Mouse (Mus musculus): ENCODE results near the gene Zpr1. TPM values are rescaled to one million over a fixed set of nuclear protein-coding genes. Genes with fewer than 3 reads are reported as not detected.
"Not testable (repeated sequence)": the region's sequence is repeated elsewhere in the genome, so short reads cannot be mapped to it uniquely, and the experiment has no call there.

The Zpr1 gene
- polyA plus RNA-seq, 1 experiment from 2014 or later: 92.6 TPM

- no peak overlapping the region for H3K4me2 ChIP-seq
- no peak overlapping the region for H3K27ac ChIP-seq (ENCODE audit: low read depth, low read length)
- DNase-seq (ENCODE audit: low spot score) (no peak), ATAC-seq (replicated peaks; ENCODE audit: low FRiP score) (no peak)
- H3K36me3 ChIP-seq (ENCODE audit: control insufficient read depth, insufficient read depth, low read length): no peaks in the 10 kb centered on the region
- no peaks in the 10 kb centered on the region for H3K9me3 ChIP-seq (ENCODE audit: control insufficient read depth, low read length)
- no peak overlapping the region for H3K4me3 ChIP-seq (ENCODE audit: low read depth, low read length)
- no peaks in the 10 kb centered on the region for H3K4me1 ChIP-seq (replicated peaks; ENCODE audit: control insufficient read depth, insufficient read depth, low read length)
- 65% methylated on average over 11 of the region's 11 CpGs for WGBS
- H3K9ac ChIP-seq (ENCODE audit: low read depth, low read length): no peak overlapping the region
- 0 out of 2 replicates have a peak, but pooled peaks cover 2% of the 10 kb centered on the region for H3K27me3 ChIP-seq (replicated peaks; ENCODE audit: control insufficient read depth, insufficient read depth, low read length)
Measured at GRCm38 (mm10) chr9:46315807-46316365, 43.0 kb downstream of the Zpr1 start.

GRCm38 (mm10) chr9:46316388-46316787 is 43.5 kb downstream of the Zpr1 start:
- Histone ChIP-seq H3K9me3 (ENCODE audit: control insufficient read depth, low read length) (no peaks in the 10 kb centered on the region), H3K4me2 (no peak overlapping the region), H3K27ac (ENCODE audit: low read depth, low read length) (no peak overlapping the region), H3K9ac (ENCODE audit: low read depth, low read length) (no peak overlapping the region), H3K4me1 (replicated peaks; ENCODE audit: control insufficient read depth, insufficient read depth, low read length) (no peaks in the 10 kb centered on the region), H3K4me3 (ENCODE audit: low read depth, low read length) (no peak overlapping the region), H3K27me3 (replicated peaks; ENCODE audit: control insufficient read depth, insufficient read depth, low read length) (0 out of 2 replicates have a peak, but pooled peaks cover 2% of the 10 kb centered on the region), H3K36me3 (ENCODE audit: control insufficient read depth, insufficient read depth, low read length) (no peaks in the 10 kb centered on the region)
- DNase-seq (ENCODE audit: low spot score) (no peak), ATAC-seq (replicated peaks; ENCODE audit: low FRiP score) (no peak)
- WGBS: 49% methylated on average over 5 of the region's 5 CpGs

GRCm38 (mm10) chr9:46316909-46317308 is 44.0 kb downstream of the Zpr1 start:
- H3K9me3 ChIP-seq (ENCODE audit: control insufficient read depth, low read length): no peaks in the 10 kb centered on the region
- H3K4me1 ChIP-seq (replicated peaks; ENCODE audit: control insufficient read depth, insufficient read depth, low read length): no peaks in the 10 kb centered on the region
- no peak for ATAC-seq (replicated peaks; ENCODE audit: low FRiP score)
- no peak overlapping the region for H3K9ac ChIP-seq (ENCODE audit: low read depth, low read length)
- no peak overlapping the region for H3K27ac ChIP-seq (ENCODE audit: low read depth, low read length)
- no peak for DNase-seq (ENCODE audit: low spot score)
- 0 out of 2 replicates have a peak, but pooled peaks cover 2% of the 10 kb centered on the region for H3K27me3 ChIP-seq (replicated peaks; ENCODE audit: control insufficient read depth, insufficient read depth, low read length)
- H3K36me3 ChIP-seq (ENCODE audit: control insufficient read depth, insufficient read depth, low read length): no peaks in the 10 kb centered on the region
- WGBS: 58% methylated on average over 8 of the region's 8 CpGs
- no peak overlapping the region for H3K4me2 ChIP-seq
- H3K4me3 ChIP-seq (ENCODE audit: low read depth, low read length): no peak overlapping the region

- Histone ChIP-seq H3K4me2 (no peak overlapping the region), H3K27ac (ENCODE audit: low read depth, low read length) (no peak overlapping the region), H3K9ac (ENCODE audit: low read depth, low read length) (no peak overlapping the region), H3K36me3 (ENCODE audit: control insufficient read depth, insufficient read depth, low read length) (no peaks in the 10 kb centered on the region), H3K9me3 (ENCODE audit: control insufficient read depth, low read length) (no peaks in the 10 kb centered on the region), H3K4me1 (replicated peaks; ENCODE audit: control insufficient read depth, insufficient read depth, low read length) (no peaks in the 10 kb centered on the region), H3K4me3 (ENCODE audit: low read depth, low read length) (no peak overlapping the region), H3K27me3 (replicated peaks; ENCODE audit: control insufficient read depth, insufficient read depth, low read length) (0 out of 2 replicates have a peak, but pooled peaks cover 2% of the 10 kb centered on the region)
- DNase-seq (ENCODE audit: low spot score) (no peak), ATAC-seq (replicated peaks; ENCODE audit: low FRiP score) (no peak)
- WGBS: 83% methylated on average over 3 of the region's 3 CpGs
Measured at GRCm38 (mm10) chr9:46317957-46318356, 45.1 kb downstream of the Zpr1 start.

GRCm38 (mm10) chr9:46319886-46320285 is 47.0 kb downstream of the Zpr1 start, which contains the start of gene 4931429L15Rik:
4931429L15Rik (minus strand) TSS chr9:46319986.
- not testable (repeated sequence) for H3K4me2 ChIP-seq; H3K9ac ChIP-seq (ENCODE audit: low read depth, low read length); ATAC-seq (replicated peaks; ENCODE audit: low FRiP score); DNase-seq (ENCODE audit: low spot score); H3K27ac ChIP-seq (ENCODE audit: low read depth, low read length); H3K4me3 ChIP-seq (ENCODE audit: low read depth, low read length); H3K9me3 ChIP-seq (ENCODE audit: control insufficient read depth, low read length); H3K36me3 ChIP-seq (ENCODE audit: control insufficient read depth, insufficient read depth, low read length); H3K27me3 ChIP-seq (replicated peaks; ENCODE audit: control insufficient read depth, insufficient read depth, low read length); H3K4me1 ChIP-seq (replicated peaks; ENCODE audit: control insufficient read depth, insufficient read depth, low read length)
- 85% methylated on average over 6 of the region's 6 CpGs for WGBS

- WGBS: 79% methylated on average over 2 of the region's 2 CpGs
- DNase-seq (ENCODE audit: low spot score) (no peak), ATAC-seq (replicated peaks; ENCODE audit: low FRiP score) (no peak)
- Histone ChIP-seq H3K9ac (ENCODE audit: low read depth, low read length) (no peak overlapping the region), H3K27ac (ENCODE audit: low read depth, low read length) (no peak overlapping the region), H3K4me3 (ENCODE audit: low read depth, low read length) (no peak overlapping the region), H3K27me3 (replicated peaks; ENCODE audit: control insufficient read depth, insufficient read depth, low read length) (peaks cover 2% of the 10 kb centered on the region; the same call in 1 of the 2 replicates), H3K4me1 (replicated peaks; ENCODE audit: control insufficient read depth, insufficient read depth, low read length) (no peaks in the 10 kb centered on the region), H3K4me2 (no peak overlapping the region), H3K36me3 (ENCODE audit: control insufficient read depth, insufficient read depth, low read length) (no peaks in the 10 kb centered on the region), H3K9me3 (ENCODE audit: control insufficient read depth, low read length) (no peaks in the 10 kb centered on the region)
Measured at GRCm38 (mm10) chr9:46320461-46320860, 47.6 kb downstream of the Zpr1 start.

- Histone ChIP-seq H3K27me3 (replicated peaks; ENCODE audit: control insufficient read depth, insufficient read depth, low read length) (peaks cover 5% of the 10 kb centered on the region), H3K27ac (ENCODE audit: low read depth, low read length) (no peak overlapping the region), H3K9me3 (ENCODE audit: control insufficient read depth, low read length) (no peaks in the 10 kb centered on the region), H3K4me1 (replicated peaks; ENCODE audit: control insufficient read depth, insufficient read depth, low read length) (peaks cover 4% of the 10 kb centered on the region), H3K4me3 (ENCODE audit: low read depth, low read length) (no peak overlapping the region), H3K4me2 (no peak overlapping the region), H3K9ac (ENCODE audit: low read depth, low read length) (no peak overlapping the region), H3K36me3 (ENCODE audit: control insufficient read depth, insufficient read depth, low read length) (no peaks in the 10 kb centered on the region)
- DNase-seq (ENCODE audit: low spot score): no peak
- WGBS: 87% methylated on average over 11 of the region's 11 CpGs
- ATAC-seq (replicated peaks; ENCODE audit: low FRiP score): no peak
Measured at GRCm38 (mm10) chr9:46326694-46327405, 54.0 kb downstream of the Zpr1 start.

- H3K4me1 ChIP-seq (replicated peaks; ENCODE audit: control insufficient read depth, insufficient read depth, low read length): peaks cover 4% of the 10 kb centered on the region
- no peak overlapping the region for H3K4me3 ChIP-seq (ENCODE audit: low read depth, low read length)
- peak; percentile 49 for DNase-seq (ENCODE audit: low spot score)
- H3K9me3 ChIP-seq (ENCODE audit: control insufficient read depth, low read length): no peaks in the 10 kb centered on the region
- peak overlapping the region; percentile 64; the same call in 1 of the 2 replicates for H3K9ac ChIP-seq (ENCODE audit: low read depth, low read length)
- no peak for ATAC-seq (replicated peaks; ENCODE audit: low FRiP score)
- H3K4me2 ChIP-seq: peak overlapping the region; percentile 84
- H3K27ac ChIP-seq (ENCODE audit: low read depth, low read length): no peak overlapping the region
- H3K27me3 ChIP-seq (replicated peaks; ENCODE audit: control insufficient read depth, insufficient read depth, low read length): peaks cover 8% of the 10 kb centered on the region
- H3K36me3 ChIP-seq (ENCODE audit: control insufficient read depth, insufficient read depth, low read length): no peaks in the 10 kb centered on the region
- 60% methylated on average over 25 of the region's 25 CpGs for WGBS
Measured at GRCm38 (mm10) chr9:46327706-46328571, 55.1 kb downstream of the Zpr1 start.
